Mouse (Mus musculus) stomach, postnatal 0 days (tissue): Measurements from ENCODE around the gene Foxf2.

Experiments
- CTCF ChIP-seq: IDR thresholded peaks from 2 replicates; pipeline ENCODE4 v1.5.1; 2016; ENCODE audit warnings: antibody characterized with exemption, low read depth, mild to moderate bottlenecking, moderate library complexity
- EP300 ChIP-seq: optimal IDR thresholded peaks from 2 replicates; pipeline ENCODE3; 2016; ENCODE audit warnings: antibody characterized with exemption

GRCm38 (mm10) chr13:31633259-31633658 lies 7.6 kb downstream of the Foxf2 start:
- no peak for TF ChIP-seq EP300
- TF ChIP-seq CTCF: no peak
